Mouse (Mus musculus) C2C12 (cell line): ENCODE measurements around the gene Dpy19l2.

Source experiments
- CTCF ChIP-seq: IDR thresholded peaks from one replicate; pipeline ENCODE4 v1.5.1; 2011; ENCODE audit not compliant: control insufficient read depth, insufficient read depth, insufficient read length
- MYOG ChIP-seq: IDR thresholded peaks from one replicate; pipeline ENCODE4 v1.6.1; 2011; ENCODE audit not compliant: control insufficient read depth, insufficient read length; ENCODE audit errors: extremely low read depth
- USF1 ChIP-seq: IDR thresholded peaks from one replicate; pipeline ENCODE4 v1.6.1; 2011; ENCODE audit warnings: low read depth, mild to moderate bottlenecking, control low read depth, moderate library complexity

GRCm38 (mm10) chr9:24701246-24701645 lies 5.2 kb upstream of the Dpy19l2 start:
- TF ChIP-seq CTCF (no peak), USF1 (no peak), MYOG (no peak)
